Mouse (Mus musculus) forebrain, embryonic 16.5 days (tissue): ENCODE measurements at regions not wholly inside any gene's neighbourhood (a gene's known extent, or its start where the extent isn't known, plus 50 kb on each side); places are given as distances from the start of the nearest gene placed in this dataset.
A peak's percentile ranks its signal among the peaks of the same experiment; 100 is the strongest.
"Not testable (repeated sequence)": the region's sequence is repeated elsewhere in the genome, so short reads cannot be mapped to it uniquely, and the experiment has no call there.

Source experiments
- ATAC-seq: fragments of 200-750 bp; cut with Nextera tagmentation; 2 replicates; pipeline ENCODE4 v1.8.0; 2017; ENCODE audit warnings: mild to moderate bottlenecking, moderate library complexity
- H3K27ac ChIP-seq: fragments of 300-500 bp; sonication (generic); 2 replicates; pipeline ENCODE4 v1.5.1; 2014; ENCODE audit warnings: low read length, control low read depth
- H3K27me3 ChIP-seq: fragments of 300-500 bp; sonication (generic); replicated peaks from 2 replicates; pipeline ENCODE4 v1.6.1; 2014; ENCODE audit warnings: low read length; ENCODE audit not compliant: control insufficient read depth, insufficient read depth
- H3K36me3 ChIP-seq: fragments of 300-500 bp; sonication (generic); 2 replicates; pipeline ENCODE4 v1.6.1; 2014; ENCODE audit not compliant: control insufficient read depth, insufficient read depth
- H3K4me1 ChIP-seq: fragments of 300-500 bp; sonication (generic); replicated peaks from 2 replicates; pipeline ENCODE4 v1.6.1; 2014; ENCODE audit warnings: low read length; ENCODE audit not compliant: control insufficient read depth, insufficient read depth
- H3K4me2 ChIP-seq: fragments of 300-500 bp; sonication (generic); 2 replicates; pipeline ENCODE4 v1.6.1; 2014; ENCODE audit warnings: mild to moderate bottlenecking, low read length, control low read depth
- H3K4me3 ChIP-seq: fragments of 300-500 bp; sonication (generic); replicated peaks from 2 replicates; pipeline ENCODE4 v1.5.1; 2014; ENCODE audit warnings: mild to moderate bottlenecking, low read length, control low read depth
- H3K9ac ChIP-seq: fragments of 300-500 bp; sonication (generic); replicated peaks from 2 replicates; pipeline ENCODE4 v1.6.1; 2014; ENCODE audit warnings: low read depth, low read length, control low read depth
- H3K9me3 ChIP-seq: fragments of 300-500 bp; sonication (generic); 2 replicates; pipeline ENCODE4 v1.6.1; 2016; ENCODE audit warnings: low read length; ENCODE audit not compliant: control insufficient read depth
- WGBS: fragments of 180-500 bp; shearing (Covaris S2); extraction: QIAGEN DNeasy Blood & Tissue Kit; methylation state at CpG from one replicate; pipeline ENCODE4 v1.1.7; 2014; 5-methylcytosine and 5-hydroxymethylcytosine counted together

GRCm38 (mm10) chr6:13763636-13764035 lies 76.1 kb downstream of the Gpr85 start:
- H3K36me3 ChIP-seq, H3K9ac ChIP-seq, H3K27me3 ChIP-seq, ATAC-seq, H3K4me1 ChIP-seq, H3K4me3 ChIP-seq, H3K9me3 ChIP-seq, H3K27ac ChIP-seq, H3K4me2 ChIP-seq: not testable (repeated sequence)
- 88% methylated on average over 4 of the region's 4 CpGs for WGBS

- Histone ChIP-seq H3K36me3 (no peaks in the 10 kb centered on the region), H3K4me3 (no peak overlapping the region), H3K27me3 (no peaks in the 10 kb centered on the region), H3K4me1 (no peaks in the 10 kb centered on the region), H3K9ac (no peak overlapping the region), H3K27ac (no peak overlapping the region), H3K4me2 (no peak overlapping the region), H3K9me3 (no peaks in the 10 kb centered on the region)
- no peak for ATAC-seq
- WGBS, result 94% methylated on average over 2 of the region's 2 CpGs
Measured at GRCm38 (mm10) chr6:13759431-13759830, 80.3 kb downstream of the Gpr85 start.

- no peak overlapping the region for H3K4me3 ChIP-seq
- no peaks in the 10 kb centered on the region for H3K4me1 ChIP-seq
- H3K36me3 ChIP-seq, result no peaks in the 10 kb centered on the region
- H3K4me2 ChIP-seq, result no peak overlapping the region
- H3K9me3 ChIP-seq, result no peaks in the 10 kb centered on the region
- H3K9ac ChIP-seq, result no peak overlapping the region
- H3K27ac ChIP-seq, result no peak overlapping the region
- ATAC-seq, result no peak
- no peaks in the 10 kb centered on the region for H3K27me3 ChIP-seq
Measured at GRCm38 (mm10) chr6:13758946-13759345, 80.8 kb downstream of the Gpr85 start.

- Histone ChIP-seq H3K27me3 (no peaks in the 10 kb centered on the region), H3K9ac (no peak overlapping the region), H3K36me3 (no peaks in the 10 kb centered on the region), H3K4me2 (no peak overlapping the region), H3K27ac (no peak overlapping the region), H3K4me3 (no peak overlapping the region), H3K4me1 (peaks cover 10% of the 10 kb centered on the region), H3K9me3 (no peaks in the 10 kb centered on the region)
- ATAC-seq, result peak; percentile 39
- 43% methylated on average over 7 of the region's 7 CpGs for WGBS
Measured at GRCm38 (mm10) chr6:13748931-13749638, 71.3 kb upstream of the Bmt2 start.

GRCm38 (mm10) chr6:13747969-13748368 lies 70.2 kb upstream of the Bmt2 start:
- Histone ChIP-seq H3K4me3 (no peak overlapping the region), H3K27me3 (no peaks in the 10 kb centered on the region), H3K36me3 (no peaks in the 10 kb centered on the region), H3K9ac (0 out of 2 replicates have a peak overlapping the region, but pooled peaks have one; percentile 13), H3K9me3 (no peaks in the 10 kb centered on the region), H3K4me2 (peak overlapping the region; percentile 32), H3K4me1 (peaks cover 10% of the 10 kb centered on the region), H3K27ac (peak overlapping the region; percentile 58)
- ATAC-seq, result peak; percentile 49; the same call in 1 of the 2 replicates
- 5% methylated on average over 8 of the region's 8 CpGs for WGBS

- Histone ChIP-seq H3K4me3 (no peak overlapping the region), H3K9me3 (no peaks in the 10 kb centered on the region), H3K9ac (no peak overlapping the region), H3K27ac (0 out of 2 replicates have a peak overlapping the region, but pooled peaks have one; percentile 15), H3K4me1 (peaks cover 10% of the 10 kb centered on the region), H3K36me3 (no peaks in the 10 kb centered on the region), H3K27me3 (no peaks in the 10 kb centered on the region), H3K4me2 (no peak overlapping the region)
- ATAC-seq, result peak; percentile 57
- 74% methylated on average over 8 of the region's 8 CpGs for WGBS
Measured at GRCm38 (mm10) chr6:13746577-13747482, 69.1 kb upstream of the Bmt2 start.
